Mouse (Mus musculus) hindbrain, embryonic 12.5 days (tissue): ENCODE results near the gene Zfp618. TPM values are rescaled to one million over a fixed set of nuclear protein-coding genes. Genes with fewer than 3 reads are reported as not detected.

Experiments used
- ATAC-seq: fragments of 200-750 bp; cut with Nextera tagmentation; 2 replicates; pipeline ENCODE4 v1.8.0; 2017; ENCODE audit warnings: moderate TSS enrichment; ENCODE audit not compliant: low FRiP score
- H3K27ac ChIP-seq: fragments of 300-500 bp; sonication (generic); 2 replicates; pipeline ENCODE4 v1.5.1; 2016; ENCODE audit warnings: mild to moderate bottlenecking
- H3K27me3 ChIP-seq: fragments of 300-500 bp; sonication (generic); 2 replicates; pipeline ENCODE4 v1.6.1; 2016; ENCODE audit warnings: mild to moderate bottlenecking
- H3K36me3 ChIP-seq: fragments of 300-500 bp; sonication (generic); 2 replicates; pipeline ENCODE4 v1.6.1; 2016; ENCODE audit warnings: mild to moderate bottlenecking
- H3K4me1 ChIP-seq: fragments of 300-500 bp; sonication (generic); 2 replicates; pipeline ENCODE4 v1.6.1; 2016
- H3K4me2 ChIP-seq: fragments of 300-500 bp; sonication (generic); replicated peaks from 2 replicates; pipeline ENCODE4 v1.6.1; 2016; ENCODE audit warnings: mild to moderate bottlenecking
- H3K4me3 ChIP-seq: fragments of 300-500 bp; sonication (generic); 2 replicates; pipeline ENCODE4 v1.5.1; 2016; ENCODE audit warnings: mild to moderate bottlenecking
- H3K9ac ChIP-seq: fragments of 300-500 bp; sonication (generic); 2 replicates; pipeline ENCODE4 v1.6.1; 2016; ENCODE audit warnings: mild to moderate bottlenecking, moderate library complexity
- H3K9me3 ChIP-seq: fragments of 300-500 bp; sonication (generic); replicated peaks from 2 replicates; pipeline ENCODE4 v1.6.1; 2016; ENCODE audit warnings: mild to moderate bottlenecking
- WGBS: fragments of 180-500 bp; shearing (Covaris S2); methylation state at CpG from one replicate; pipeline ENCODE4 v1.1.7; 2016; 5-methylcytosine and 5-hydroxymethylcytosine counted together
- polyA plus RNA-seq: library from polyadenylated mRNA; unstranded; fragments of >200 nt; fragmentation: Nextera tagmentation; extraction: Ambion mirVana; gene quantifications from 2 replicates; pipeline ENCODE4 v1.2.1, GENCODE M21; 2016

Zfp618 gene
- polyA plus RNA-seq, 1 experiment from 2014 or later = 57.8 TPM

- Histone ChIP-seq H3K36me3 (0 out of 2 replicates have a peak, but pooled peaks cover 3% of the 10 kb centered on the region), H3K4me1 (peaks cover 16% of the 10 kb centered on the region), H3K4me3 (no peak overlapping the region), H3K27me3 (no peaks in the 10 kb centered on the region), H3K4me2 (no peak overlapping the region), H3K9ac (no peak overlapping the region), H3K27ac (no peak overlapping the region), H3K9me3 (no peaks in the 10 kb centered on the region)
- 92% methylated on average over 4 of the region's 4 CpGs for WGBS
- no peak for ATAC-seq
These were observed 72.2 kb downstream of the Zfp618 start for GRCm38 (mm10) chr4:63037555-63037954.

DNA sequence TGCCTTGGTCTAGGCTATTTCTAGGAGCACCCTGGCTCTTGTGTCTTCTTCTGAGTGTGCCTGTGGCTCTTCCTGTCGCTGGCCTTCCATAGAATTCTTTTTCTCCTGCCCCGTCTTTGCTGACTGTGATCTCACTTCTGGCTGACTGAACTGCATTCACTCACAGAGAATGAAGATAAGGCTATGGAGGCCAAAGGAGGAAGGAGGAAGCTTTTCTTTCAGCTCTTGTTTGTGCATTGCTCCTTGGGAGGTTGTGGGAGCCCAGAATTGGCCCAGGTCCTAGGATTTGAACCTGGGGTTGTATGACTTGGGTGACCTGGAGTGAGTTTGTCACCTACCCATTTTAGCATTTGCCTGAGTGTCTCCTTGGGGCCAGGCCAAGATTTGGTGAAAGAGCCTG lies 72.9 kb downstream of the Zfp618 start:
- Histone ChIP-seq H3K27me3 (no peaks in the 10 kb centered on the region), H3K9me3 (no peaks in the 10 kb centered on the region), H3K4me2 (no peak overlapping the region), H3K36me3 (0 out of 2 replicates have a peak, but pooled peaks cover 3% of the 10 kb centered on the region), H3K4me1 (peaks cover 14% of the 10 kb centered on the region), H3K9ac (no peak overlapping the region), H3K27ac (no peak overlapping the region), H3K4me3 (no peak overlapping the region)
- no peak for ATAC-seq
- WGBS = 55% methylated on average over 2 of the region's 2 CpGs

- no peaks in the 10 kb centered on the region for H3K27me3 ChIP-seq
- H3K4me1 ChIP-seq = peaks cover 8% of the 10 kb centered on the region
- ATAC-seq = no peak
These were observed 73.6 kb downstream of the Zfp618 start for GRCm38 (mm10) chr4:63038937-63039336.

GRCm38 (mm10) chr4:63048606-63049005 lies 83.2 kb downstream of the Zfp618 start:
- Histone ChIP-seq H3K4me2 (no peak overlapping the region), H3K27ac (no peak overlapping the region), H3K27me3 (no peaks in the 10 kb centered on the region), H3K9ac (no peak overlapping the region), H3K4me1 (peaks cover 22% of the 10 kb centered on the region), H3K9me3 (no peaks in the 10 kb centered on the region), H3K36me3 (no peaks in the 10 kb centered on the region), H3K4me3 (no peak overlapping the region)
- WGBS = 77% methylated on average over 3 of the region's 3 CpGs
- no peak for ATAC-seq

More at GRCm38 (mm10) chr4:63038937-63039336, 73.6 kb downstream of the Zfp618 start:
- no peak overlapping the region for H3K4me3 ChIP-seq
- WGBS = 88% methylated on average over 10 of the region's 10 CpGs
- no peaks in the 10 kb centered on the region for H3K9me3 ChIP-seq
- no peak overlapping the region for H3K9ac ChIP-seq
- 0 out of 2 replicates have a peak, but pooled peaks cover 3% of the 10 kb centered on the region for H3K36me3 ChIP-seq
- H3K27ac ChIP-seq = no peak overlapping the region
- no peak overlapping the region for H3K4me2 ChIP-seq

DNA sequence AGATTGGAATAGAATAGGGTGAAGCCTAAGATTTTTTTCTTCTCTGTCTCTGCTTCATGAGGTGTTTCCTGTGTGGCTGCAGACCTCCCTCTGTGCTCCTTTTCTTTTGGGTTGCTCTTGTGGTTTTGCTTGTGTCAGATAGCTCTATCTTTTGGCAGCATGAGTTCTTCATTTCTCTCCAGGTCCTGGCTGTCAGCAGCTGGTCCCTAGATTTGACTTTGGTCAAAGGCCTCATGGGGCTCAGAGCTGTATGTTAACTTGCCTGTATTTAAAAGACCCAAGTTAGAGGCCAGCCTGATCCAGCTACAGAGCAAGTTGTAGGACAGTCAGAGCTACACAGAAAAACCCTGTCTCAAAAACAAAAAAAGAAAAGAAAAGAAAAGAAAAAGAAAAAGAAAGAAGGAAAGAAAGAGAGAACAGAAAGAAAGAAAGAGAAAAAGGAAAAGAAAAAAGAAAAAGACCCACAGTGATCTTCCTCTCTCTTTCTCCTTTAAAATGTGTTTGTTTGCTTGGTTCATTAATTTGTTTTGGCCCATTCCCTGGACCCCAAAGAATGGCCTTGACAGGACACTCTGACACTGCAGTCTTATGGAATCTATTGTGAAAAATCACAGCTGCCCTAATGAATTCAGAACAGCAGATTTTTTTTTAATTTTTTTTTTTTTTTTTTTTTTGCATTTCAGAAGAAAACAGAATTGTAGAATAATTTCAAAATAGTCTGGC lies 84.4 kb downstream of the Zfp618 start:
- Histone ChIP-seq H3K9me3 (no peaks in the 10 kb centered on the region), H3K27me3 (no peaks in the 10 kb centered on the region), H3K4me1 (peaks cover 22% of the 10 kb centered on the region), H3K36me3 (no peaks in the 10 kb centered on the region), H3K9ac (no peak overlapping the region), H3K4me3 (no peak overlapping the region), H3K27ac (peak overlapping the region; percentile 40; the same call in 1 of the 2 replicates), H3K4me2 (no peak overlapping the region)
- no peak for ATAC-seq

DNA sequence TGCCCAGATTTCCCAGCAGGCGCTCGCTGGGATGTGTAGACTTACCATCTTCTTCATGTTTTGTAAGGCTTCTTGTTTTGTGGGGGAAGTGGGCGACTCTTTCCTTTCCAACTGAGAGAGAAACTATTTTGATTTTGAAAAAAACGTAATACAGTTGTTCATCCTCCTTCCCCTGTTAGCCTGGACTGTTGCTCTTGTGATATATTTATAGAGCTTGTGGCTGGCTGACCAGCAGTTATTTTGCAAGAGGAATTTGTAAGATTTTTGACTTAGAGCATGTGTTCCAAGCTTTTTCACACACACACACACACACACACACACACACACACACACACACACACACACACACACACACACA lies 84.9 kb downstream of the Zfp618 start:
- Histone ChIP-seq H3K4me1 (peaks cover 22% of the 10 kb centered on the region), H3K9ac (no peak overlapping the region), H3K36me3 (no peaks in the 10 kb centered on the region), H3K27me3 (no peaks in the 10 kb centered on the region), H3K4me3 (no peak overlapping the region), H3K27ac (no peak overlapping the region; the same call in 1 of the 2 replicates), H3K4me2 (no peak overlapping the region), H3K9me3 (no peaks in the 10 kb centered on the region)
- 74% methylated on average over 4 of the region's 4 CpGs for WGBS
- no peak for ATAC-seq

- WGBS = 76% methylated on average over 4 of the region's 4 CpGs
- no peak for ATAC-seq
- H3K27ac ChIP-seq = peak overlapping the region; percentile 3; the same call in 1 of the 2 replicates
These were observed 85.6 kb downstream of the Zfp618 start for GRCm38 (mm10) chr4:63050949-63051348.

GRCm38 (mm10) chr4:63051940-63052661 lies 86.7 kb downstream of the Zfp618 start:
- WGBS = 66% methylated on average over 7 of the region's 7 CpGs
- Histone ChIP-seq H3K36me3 (no peaks in the 10 kb centered on the region), H3K9ac (no peak overlapping the region), H3K4me3 (no peak overlapping the region), H3K4me1 (peaks cover 33% of the 10 kb centered on the region), H3K4me2 (no peak overlapping the region), H3K27me3 (no peaks in the 10 kb centered on the region), H3K9me3 (no peaks in the 10 kb centered on the region), H3K27ac (no peak overlapping the region)
- ATAC-seq = no peak

More at GRCm38 (mm10) chr4:63050949-63051348, 85.6 kb downstream of the Zfp618 start:
- no peaks in the 10 kb centered on the region for H3K9me3 ChIP-seq
- H3K9ac ChIP-seq = no peak overlapping the region
- H3K4me2 ChIP-seq = no peak overlapping the region
- H3K4me1 ChIP-seq = peaks cover 22% of the 10 kb centered on the region
- no peaks in the 10 kb centered on the region for H3K27me3 ChIP-seq
- no peak overlapping the region for H3K4me3 ChIP-seq
- H3K36me3 ChIP-seq = no peaks in the 10 kb centered on the region

GRCm38 (mm10) chr4:63052662-63053033 lies 87.3 kb downstream of the Zfp618 start:
- H3K4me2 ChIP-seq = no peak overlapping the region
- H3K9me3 ChIP-seq = no peaks in the 10 kb centered on the region
- WGBS = 55% methylated on average over 2 of the region's 2 CpGs
- no peak overlapping the region for H3K27ac ChIP-seq
- H3K4me3 ChIP-seq = no peak overlapping the region
- H3K9ac ChIP-seq = no peak overlapping the region
- no peaks in the 10 kb centered on the region for H3K27me3 ChIP-seq
- no peak for ATAC-seq
- no peaks in the 10 kb centered on the region for H3K36me3 ChIP-seq
- H3K4me1 ChIP-seq = peaks cover 34% of the 10 kb centered on the region

GRCm38 (mm10) chr4:63055216-63055745 lies 89.9 kb downstream of the Zfp618 start:
- H3K4me3 ChIP-seq = no peak overlapping the region
- H3K36me3 ChIP-seq = no peaks in the 10 kb centered on the region
- no peak overlapping the region for H3K9ac ChIP-seq
- H3K27me3 ChIP-seq = no peaks in the 10 kb centered on the region
- H3K4me1 ChIP-seq = peaks cover 37% of the 10 kb centered on the region
- H3K9me3 ChIP-seq = no peaks in the 10 kb centered on the region
- WGBS = 74% methylated on average over 10 of the region's 10 CpGs
- H3K27ac ChIP-seq = peak overlapping the region; percentile 90
- ATAC-seq = no peak
- no peak overlapping the region for H3K4me2 ChIP-seq

DNA sequence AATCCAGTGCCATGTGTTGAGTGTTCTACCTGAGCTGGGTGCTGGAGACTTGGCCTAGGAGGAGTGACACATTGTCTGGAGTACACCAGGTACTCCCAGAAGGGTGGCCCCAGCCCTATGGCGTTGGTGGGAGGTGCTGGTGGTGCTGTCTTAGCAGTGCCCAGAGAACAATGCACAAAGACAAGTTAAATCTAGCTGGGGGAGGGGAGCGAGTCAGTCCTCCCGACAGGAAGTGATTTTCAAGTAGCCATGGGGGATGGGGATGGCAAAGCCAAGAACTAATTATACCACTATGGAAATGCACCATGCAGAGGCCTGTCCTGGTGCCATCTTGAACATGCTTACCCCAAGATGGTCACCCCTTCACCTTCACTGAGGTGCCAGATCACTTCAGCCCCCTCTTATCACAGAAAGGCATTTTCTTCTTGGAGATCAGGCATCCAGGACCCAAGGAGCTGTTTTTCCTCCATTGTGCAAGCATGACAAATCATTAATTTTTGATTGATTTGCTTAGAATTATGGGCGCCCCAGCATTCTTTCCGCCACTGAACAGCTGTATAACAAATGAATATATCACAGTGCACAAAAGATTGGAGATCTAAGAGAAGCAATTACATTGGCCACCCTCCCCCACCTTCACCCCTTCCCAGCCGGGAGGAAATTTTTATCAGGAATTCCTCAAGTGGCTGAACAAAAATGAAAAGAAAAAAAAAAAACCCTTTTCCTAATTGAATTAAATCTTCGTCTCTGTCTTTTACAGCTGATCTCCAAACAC lies 91.5 kb downstream of the Zfp618 start:
- Histone ChIP-seq H3K9ac (no peak overlapping the region), H3K27ac (peak overlapping the region; percentile 90), H3K4me3 (no peak overlapping the region), H3K4me2 (no peak overlapping the region; the same call in 1 of the 2 replicates), H3K9me3 (no peaks in the 10 kb centered on the region), H3K4me1 (peaks cover 47% of the 10 kb centered on the region), H3K36me3 (no peaks in the 10 kb centered on the region), H3K27me3 (no peaks in the 10 kb centered on the region)
- WGBS = 22% methylated on average over 7 of the region's 7 CpGs
- peak; percentile 67 for ATAC-seq

- Histone ChIP-seq H3K36me3 (0 out of 2 replicates have a peak, but pooled peaks cover 2% of the 10 kb centered on the region), H3K4me3 (no peak overlapping the region), H3K27ac (peak overlapping the region; percentile 86), H3K9me3 (no peaks in the 10 kb centered on the region), H3K4me2 (no peak overlapping the region), H3K4me1 (peaks cover 40% of the 10 kb centered on the region), H3K27me3 (no peaks in the 10 kb centered on the region), H3K9ac (no peak overlapping the region)
- no peak for ATAC-seq
- WGBS = 55% methylated on average over 5 of the region's 5 CpGs
These were observed 92.2 kb downstream of the Zfp618 start for GRCm38 (mm10) chr4:63057581-63057980.
